Comparison of ENCODE assay signal across 1 mouse cellular context in the genomic region with DNA sequence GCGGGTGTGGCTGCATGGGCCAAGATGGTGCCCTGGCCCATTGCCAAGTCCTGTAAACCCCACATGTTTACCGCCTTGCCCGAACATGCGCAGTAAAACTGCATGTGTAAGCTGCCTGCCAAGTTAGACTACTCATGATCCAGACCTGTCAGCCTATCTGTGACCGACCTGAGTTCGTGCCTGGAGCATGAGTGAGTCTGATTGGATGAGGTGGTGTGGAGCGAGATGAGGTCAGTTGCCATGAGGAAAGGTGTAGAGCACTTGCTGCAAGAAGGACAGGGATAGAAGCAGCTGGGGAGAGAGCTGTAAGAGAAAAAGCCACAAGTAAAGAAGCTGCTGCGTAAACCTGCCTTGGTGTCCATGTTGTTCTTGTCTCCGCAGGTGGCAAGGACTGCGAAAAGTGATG.
A peak's percentile ranks its signal among the peaks of the same experiment; 100 is the strongest.
TF ChIP-seq lines count a peak whose summit lies in the region.

No protein-coding gene starts in this region.

TF ChIP-seq in MEL, 35 proteins besides CTCF, POLR2A, EP300 and RAD21 (continued from another document):
- TF ChIP-seq NELFE (IDR thresholded peaks at IDR 0.05; ENCODE audit: low read depth, low read length) (peak; percentile 26; the same call in 1 of the 2 replicates), ZMIZ1 (IDR thresholded peaks at IDR 0.05; ENCODE audit: low read depth, low read length) (no peak)
